Mouse (Mus musculus) mouse embryonic stem cell (cell line): Measurements from ENCODE around the gene Nlrc5.

Source experiments
- in situ Hi-C, 2 experiments: fragments of 300-500 bp; cut with MboI; formaldehyde crosslinking; loops; 1 replicate in 1 of 2; 3 replicates in 1 of 2; pipeline ENCODE4 v1.14.3; 2019 to 2020; ENCODE audit warnings: low sequenced_read_pairs in 2 of 2, low pct_unique_long_range_greater_than_20kb in 1 of 2, mixed read lengths in 1 of 2; ENCODE audit not compliant: unreplicated experiment in 1 of 2

The Nlrc5 gene

GRCm38 (mm10) chr8:94575148-94575547, 141.0 kb downstream of the Nlrc5 start:
- in situ Hi-C loops, result no loop called here
